Mouse (Mus musculus): Measurements from ENCODE around the gene Avl9.

Gene Avl9

DNA sequence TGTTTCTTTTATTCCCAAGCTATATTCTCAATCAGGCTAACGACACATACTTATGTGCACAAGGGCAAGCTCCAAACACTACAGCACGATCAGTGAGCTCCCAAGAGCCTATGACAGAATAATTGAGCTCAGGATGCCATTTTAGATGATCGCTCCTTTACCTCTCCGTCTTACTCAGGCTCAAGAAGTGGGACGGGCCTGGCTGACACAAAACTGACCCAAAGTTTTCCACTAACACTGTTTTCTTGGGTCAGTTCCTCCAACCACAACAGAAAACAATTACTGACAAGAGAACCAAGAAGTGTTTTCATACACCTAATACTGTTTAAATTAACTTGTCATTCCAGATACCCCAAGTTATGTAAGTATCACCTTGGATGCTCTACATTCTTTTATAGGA, 80.1 kb downstream of the Avl9 start:
- no peak for DNase-seq (ENCODE audit: low read depth)

DNA sequence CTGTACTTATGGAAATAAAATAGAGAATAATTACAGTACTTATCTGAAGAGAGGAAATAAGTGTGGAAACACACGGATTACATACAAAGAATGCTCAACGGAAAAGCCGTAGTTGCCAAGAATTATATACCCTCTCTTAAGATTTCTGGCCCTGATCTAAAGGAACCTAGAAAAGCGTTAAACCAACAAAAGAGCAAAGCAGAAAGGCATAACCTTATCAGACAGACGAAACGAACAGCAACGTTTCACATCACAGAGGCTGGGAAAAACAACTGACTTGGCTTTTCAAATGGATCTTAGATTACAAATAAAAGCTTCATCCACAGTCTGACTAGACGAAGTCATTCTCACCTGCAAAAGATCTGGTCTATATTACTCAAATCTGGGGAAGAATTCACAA, 81.5 kb downstream of the Avl9 start:
- DNase-seq (ENCODE audit: low read depth): no peak

DNA sequence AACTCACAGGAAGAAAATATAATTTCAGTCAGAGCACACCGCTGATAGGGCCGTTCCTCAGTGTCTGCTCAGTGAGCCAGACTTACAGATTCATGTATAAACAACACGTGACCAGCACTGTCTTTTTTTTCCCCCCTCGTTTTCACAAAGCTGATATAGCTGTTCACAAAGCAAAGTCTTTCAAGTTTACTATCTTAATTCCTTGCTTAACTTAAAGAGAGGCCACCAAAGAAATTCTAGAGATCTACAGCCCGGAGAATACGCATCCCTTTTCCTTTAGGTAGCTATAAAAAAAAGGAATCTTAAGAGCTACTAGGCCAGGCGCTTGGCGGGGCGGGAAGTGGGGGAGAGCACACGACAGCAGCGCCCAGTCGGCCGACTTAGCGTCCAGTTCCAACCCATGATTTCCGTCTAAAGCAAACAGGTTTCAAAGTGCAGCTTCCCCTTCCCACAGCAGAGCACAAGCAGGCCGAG, 82.0 kb downstream of the Avl9 start:
- peak; percentile 66 for DNase-seq (ENCODE audit: low read depth)

DNA sequence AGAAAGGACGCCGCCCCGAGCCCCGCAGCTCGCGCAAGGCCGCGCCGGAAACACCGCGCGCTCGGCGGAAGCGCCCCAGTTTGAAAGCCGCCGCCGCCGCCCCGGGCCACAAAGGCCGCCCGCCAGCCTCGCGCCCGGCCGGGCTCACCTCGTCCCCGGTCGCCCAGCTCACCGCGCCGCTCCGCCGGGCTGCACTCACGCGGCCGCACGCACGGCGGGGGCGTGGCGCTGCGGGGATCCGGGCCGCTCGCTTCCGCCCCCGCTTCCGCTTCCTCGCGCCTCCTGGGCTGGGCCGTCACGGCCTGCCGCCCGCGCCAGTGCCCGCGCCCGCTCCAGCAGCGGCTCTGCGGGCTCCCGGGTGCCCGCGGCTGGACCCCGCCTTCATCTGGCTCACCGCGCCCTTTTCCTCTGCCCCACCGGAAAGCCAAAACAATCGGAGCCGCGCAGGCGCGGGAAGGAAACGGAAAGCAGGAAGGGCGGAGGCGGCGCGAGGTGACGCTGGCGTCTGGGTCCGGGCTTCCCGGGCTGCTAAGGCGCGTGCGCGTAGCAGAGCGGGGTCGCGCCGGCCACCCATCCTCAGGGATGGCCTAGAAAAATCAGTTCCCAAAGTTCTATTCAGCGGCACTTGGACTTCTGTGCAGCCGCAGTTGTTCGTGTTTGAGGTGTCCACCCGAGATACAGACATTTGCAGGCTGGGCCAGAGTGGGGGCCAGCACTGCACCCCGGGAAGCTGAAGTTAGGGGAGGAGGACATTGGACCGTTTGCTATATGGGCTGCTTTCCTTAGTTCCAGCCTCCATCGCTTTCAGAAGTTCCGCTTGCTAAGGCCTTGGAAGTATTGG, 82.8 kb downstream of the Avl9 start, which contains the start of gene Kbtbd2:
Gene Kbtbd2, minus strand, starts transcription at position 503 of the 841 bp plus-strand sequence.
- DNase-seq (ENCODE audit: low read depth): peak; percentile 98

- DNase-seq (ENCODE audit: low read depth): no peak
Measured at GRCm38 (mm10) chr6:56798152-56798465, 83.4 kb downstream of the Avl9 start.

DNA sequence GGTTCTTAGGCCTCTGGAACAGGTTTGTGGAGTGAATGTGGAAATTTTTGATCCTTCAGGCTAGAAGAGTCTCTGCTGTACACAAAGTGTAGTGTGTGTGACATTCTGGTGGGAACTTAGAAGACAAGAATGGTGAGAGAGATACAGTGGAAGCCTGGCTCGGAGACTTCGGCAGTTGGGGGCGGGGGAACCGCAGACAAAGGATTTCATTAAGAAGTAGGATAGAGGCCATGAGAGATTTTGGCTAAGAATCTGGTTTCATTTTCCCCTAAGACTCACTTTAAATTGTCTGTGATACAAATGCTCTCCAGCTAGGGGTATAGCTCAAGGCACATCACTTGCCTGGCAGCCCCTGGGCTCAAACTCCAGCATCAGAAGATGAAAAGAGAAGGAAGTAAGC, 90.3 kb downstream of the Avl9 start:
- DNase-seq (ENCODE audit: low read depth): no peak

DNA sequence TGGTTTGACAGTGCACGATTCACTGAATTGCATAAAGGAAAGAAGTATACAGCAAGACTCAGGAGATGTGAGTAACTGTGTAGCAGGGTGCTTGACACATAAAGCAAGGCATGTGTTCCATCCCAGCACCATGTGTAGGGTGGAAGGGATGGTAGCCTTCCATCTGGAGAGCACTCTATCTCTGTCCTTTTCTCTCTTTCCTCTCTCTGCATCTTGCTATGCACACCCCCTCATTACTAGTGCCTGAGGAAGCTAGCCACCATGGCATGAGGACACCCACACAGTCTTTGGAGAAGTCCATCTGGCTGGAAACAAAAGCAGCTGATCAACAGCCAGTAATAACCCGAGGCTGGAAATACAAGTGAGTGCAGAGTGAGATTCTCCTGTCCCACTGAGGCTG, 91.5 kb downstream of the Avl9 start:
- no peak for DNase-seq (ENCODE audit: low read depth)

DNA sequence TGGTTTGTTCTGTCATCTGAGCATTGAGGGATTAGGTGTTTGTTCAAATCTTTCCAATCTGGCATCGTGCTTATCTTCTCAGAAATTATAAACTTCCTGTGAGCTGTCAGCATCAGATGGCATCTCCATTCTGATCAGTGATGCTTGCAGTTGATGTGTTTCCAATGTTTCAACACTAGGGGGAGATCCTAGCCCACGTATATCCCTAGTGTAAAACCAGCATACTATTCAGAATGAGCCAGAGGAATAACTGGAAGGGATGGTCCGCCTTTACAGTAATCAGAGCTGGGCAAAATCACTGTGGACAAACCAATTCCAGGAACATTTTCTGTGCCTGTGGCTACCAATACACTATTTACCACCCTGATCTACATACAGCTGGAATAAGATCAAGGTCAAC, 94.0 kb downstream of the Avl9 start:
- peak; percentile 86 for DNase-seq (ENCODE audit: low read depth)

Data from NIH3T3 (cell line).